Mouse (Mus musculus) CH12F3 (cell line): ENCODE results near the gene Brms1.

Experiments used
- in situ Hi-C: fragments of 300-500 bp; cut with MboI; formaldehyde crosslinking; loops from 2 replicates; pipeline ENCODE4 v1.14.3; 2020; ENCODE audit warnings: low sequenced_read_pairs

Brms1 gene

GRCm38 (mm10) chr19:5062446-5062845 is 21.3 kb downstream of the Brms1 start:
- in situ Hi-C loops = no loop called here

- in situ Hi-C loops = no loop called here
Observed at GRCm38 (mm10) chr19:5065104-5065503, 23.9 kb downstream of the Brms1 start.

GRCm38 (mm10) chr19:5067040-5067799 is 26.1 kb downstream of the Brms1 start:
- in situ Hi-C loops = no loop called here

GRCm38 (mm10) chr19:5067867-5068569 is 26.9 kb downstream of the Brms1 start, which contains the start of gene Cd248:
Gene Cd248, plus strand, starts transcription at chr19:5068078.
- in situ Hi-C loops = no loop called here

- in situ Hi-C loops = no loop called here
Observed at GRCm38 (mm10) chr19:5068570-5069234, 27.5 kb downstream of the Brms1 start.

GRCm38 (mm10) chr19:5069486-5069885 is 28.3 kb downstream of the Brms1 start:
- in situ Hi-C loops = no loop called here

GRCm38 (mm10) chr19:5069978-5070377 is 28.8 kb downstream of the Brms1 start:
- in situ Hi-C loops = no loop called here

- in situ Hi-C loops = no loop called here
Observed at GRCm38 (mm10) chr19:5071077-5071476, 29.9 kb downstream of the Brms1 start.

GRCm38 (mm10) chr19:5071545-5072369 is 30.6 kb downstream of the Brms1 start:
- in situ Hi-C loops = no loop called here

GRCm38 (mm10) chr19:5072389-5073019 is 31.4 kb downstream of the Brms1 start:
- in situ Hi-C loops = no loop called here

- in situ Hi-C loops = no loop called here
Observed at GRCm38 (mm10) chr19:5073028-5073427, 31.9 kb downstream of the Brms1 start.

GRCm38 (mm10) chr19:5073518-5073917 is 32.4 kb downstream of the Brms1 start:
- in situ Hi-C loops = no loop called here

GRCm38 (mm10) chr19:5079279-5079678 is 38.1 kb downstream of the Brms1 start:
- in situ Hi-C loops = no loop called here

GRCm38 (mm10) chr19:5082005-5082404 is 40.9 kb downstream of the Brms1 start:
- in situ Hi-C loops = no loop called here

GRCm38 (mm10) chr19:5082596-5082995 is 41.4 kb downstream of the Brms1 start:
- in situ Hi-C loops = no loop called here

- in situ Hi-C loops = no loop called here
Observed at GRCm38 (mm10) chr19:5083961-5084833, 43.0 kb downstream of the Brms1 start.

GRCm38 (mm10) chr19:5084834-5085144 is 43.6 kb downstream of the Brms1 start:
- in situ Hi-C loops = loop anchor here (5.0 kb wide), 1 partner anchor 58 kb away; no protein-coding TSS in a partner anchor

GRCm38 (mm10) chr19:5085145-5085863 is 44.1 kb downstream of the Brms1 start, which contains the start of gene Tmem151a:
Gene Tmem151a, minus strand, starts transcription at chr19:5085531.
- in situ Hi-C loops = loop anchor here (5.0 kb wide), 1 partner anchor 57 kb away; no protein-coding TSS in a partner anchor

- in situ Hi-C loops = loop anchor here (5.0 kb wide), 1 partner anchor 56 kb away; no protein-coding TSS in a partner anchor
Observed at GRCm38 (mm10) chr19:5086533-5086932, 45.4 kb downstream of the Brms1 start.
